Mouse (Mus musculus) heart, embryonic 11.5 days (tissue): Measurements from ENCODE around the gene Gabrr2. TPM values are rescaled to one million over a fixed set of nuclear protein-coding genes. Genes with fewer than 3 reads are reported as not detected.

Experiments
- ATAC-seq: fragments of 200-750 bp; cut with Nextera tagmentation; replicated peaks from 2 replicates; pipeline ENCODE4 v1.8.0; 2017; ENCODE audit warnings: moderate library complexity; ENCODE audit not compliant: insufficient number of reproducible peaks, low FRiP score, low TSS enrichment
- H3K27ac ChIP-seq: fragments of 300-500 bp; sonication (generic); 2 replicates; pipeline ENCODE4 v1.5.1; 2014; ENCODE audit warnings: mild to moderate bottlenecking, low read depth, low read length
- H3K27me3 ChIP-seq: fragments of 300-500 bp; sonication (generic); 2 replicates; pipeline ENCODE4 v1.6.1; 2014; ENCODE audit warnings: mild to moderate bottlenecking, low read length, mixed read lengths; ENCODE audit not compliant: control insufficient read depth, insufficient read depth
- H3K36me3 ChIP-seq: fragments of 300-500 bp; sonication (generic); 2 replicates; pipeline ENCODE4 v1.6.1; 2014; ENCODE audit warnings: mild to moderate bottlenecking, low read length, moderate library complexity, mixed read lengths; ENCODE audit not compliant: control insufficient read depth, insufficient read depth
- H3K4me1 ChIP-seq: fragments of 300-500 bp; sonication (generic); 2 replicates; pipeline ENCODE4 v1.6.1; 2014; ENCODE audit warnings: low read length; ENCODE audit not compliant: control insufficient read depth, insufficient read depth
- H3K4me2 ChIP-seq: fragments of 300-500 bp; sonication (generic); 2 replicates; pipeline ENCODE4 v1.6.1; 2014; ENCODE audit warnings: mild to moderate bottlenecking, moderate library complexity
- H3K4me3 ChIP-seq: fragments of 300-500 bp; sonication (generic); 2 replicates; pipeline ENCODE4 v1.5.1; 2014; ENCODE audit warnings: low read depth, low read length
- H3K9ac ChIP-seq: fragments of 300-500 bp; sonication (generic); 2 replicates; pipeline ENCODE4 v1.6.1; 2014; ENCODE audit warnings: mild to moderate bottlenecking, low read depth, low read length, moderate library complexity
- H3K9me3 ChIP-seq: fragments of 300-500 bp; sonication (generic); replicated peaks from 2 replicates; pipeline ENCODE4 v1.6.1; 2016; ENCODE audit warnings: low read length; ENCODE audit not compliant: control insufficient read depth
- WGBS: fragments of 180-500 bp; shearing (Covaris S2); extraction: QIAGEN DNeasy Blood & Tissue Kit; methylation state at CpG from one replicate; pipeline ENCODE4 v1.1.7; 2014; ENCODE audit not compliant: insufficient replicate concordance; 5-methylcytosine and 5-hydroxymethylcytosine counted together
- polyA plus RNA-seq: library from polyadenylated mRNA; unstranded; fragments of >200 nt; fragmentation: Nextera tagmentation; extraction: Ambion mirVana; gene quantifications from 2 replicates; pipeline ENCODE4 v1.2.1, GENCODE M21; 2014

Gene Gabrr2
- polyA plus RNA-seq, 1 experiment from 2014 or later: 0.16 TPM

- no peaks in the 10 kb centered on the region for H3K4me1 ChIP-seq
- no peak overlapping the region for H3K27ac ChIP-seq
- 88% methylated on average over 4 of the region's 4 CpGs for WGBS
- H3K27me3 ChIP-seq: no peaks in the 10 kb centered on the region
- peaks cover 27% of the 10 kb centered on the region for H3K36me3 ChIP-seq
- peaks cover 5% of the 10 kb centered on the region; the same call in 1 of the 2 replicates for H3K9me3 ChIP-seq
- no peak overlapping the region for H3K4me3 ChIP-seq
- H3K4me2 ChIP-seq: no peak overlapping the region
- ATAC-seq: no peak
- no peak overlapping the region for H3K9ac ChIP-seq
Observed at GRCm38 (mm10) chr4:33039826-33040225, 23.0 kb upstream of the Gabrr2 start.

GRCm38 (mm10) chr4:33049601-33050000 lies 13.2 kb upstream of the Gabrr2 start:
- no peak for ATAC-seq
- peaks cover 10% of the 10 kb centered on the region for H3K36me3 ChIP-seq
- H3K27me3 ChIP-seq: no peaks in the 10 kb centered on the region
- H3K9me3 ChIP-seq: no peaks in the 10 kb centered on the region
- H3K27ac ChIP-seq: no peak overlapping the region
- H3K4me2 ChIP-seq: no peak overlapping the region
- no peak overlapping the region for H3K9ac ChIP-seq
- no peak overlapping the region for H3K4me3 ChIP-seq
- 94% methylated on average over 11 of the region's 11 CpGs for WGBS
- no peaks in the 10 kb centered on the region for H3K4me1 ChIP-seq

GRCm38 (mm10) chr4:33052055-33052454 lies 10.7 kb upstream of the Gabrr2 start:
- H3K9ac ChIP-seq: no peak overlapping the region
- no peaks in the 10 kb centered on the region for H3K27me3 ChIP-seq
- no peak overlapping the region for H3K4me3 ChIP-seq
- no peak overlapping the region for H3K27ac ChIP-seq
- no peak overlapping the region for H3K4me2 ChIP-seq
- no peak for ATAC-seq
- WGBS: 93% methylated on average over 3 of the region's 3 CpGs
- H3K4me1 ChIP-seq: no peaks in the 10 kb centered on the region
- peaks cover 5% of the 10 kb centered on the region; the same call in 1 of the 2 replicates for H3K36me3 ChIP-seq
- H3K9me3 ChIP-seq: no peaks in the 10 kb centered on the region

- H3K36me3 ChIP-seq: peaks cover 5% of the 10 kb centered on the region; the same call in 1 of the 2 replicates
Observed at GRCm38 (mm10) chr4:33052650-33053049, 10.1 kb upstream of the Gabrr2 start.

GRCm38 (mm10) chr4:33054426-33054825 lies 8.4 kb upstream of the Gabrr2 start:
- Histone ChIP-seq H3K9me3 (no peaks in the 10 kb centered on the region), H3K9ac (no peak overlapping the region), H3K27me3 (no peaks in the 10 kb centered on the region), H3K4me1 (no peaks in the 10 kb centered on the region), H3K4me3 (no peak overlapping the region), H3K4me2 (no peak overlapping the region), H3K27ac (no peak overlapping the region), H3K36me3 (no peaks in the 10 kb centered on the region)
- ATAC-seq: no peak

More at GRCm38 (mm10) chr4:33052650-33053049, 10.1 kb upstream of the Gabrr2 start:
- ATAC-seq: no peak
- Histone ChIP-seq H3K4me2 (no peak overlapping the region), H3K27ac (no peak overlapping the region), H3K4me3 (no peak overlapping the region), H3K27me3 (no peaks in the 10 kb centered on the region), H3K9me3 (no peaks in the 10 kb centered on the region), H3K9ac (no peak overlapping the region), H3K4me1 (no peaks in the 10 kb centered on the region)
- WGBS: 85% methylated on average over 5 of the region's 5 CpGs

- Histone ChIP-seq H3K4me1 (no peaks in the 10 kb centered on the region), H3K9me3 (no peaks in the 10 kb centered on the region), H3K4me3 (no peak overlapping the region), H3K9ac (no peak overlapping the region), H3K4me2 (no peak overlapping the region), H3K27ac (no peak overlapping the region), H3K36me3 (no peaks in the 10 kb centered on the region), H3K27me3 (no peaks in the 10 kb centered on the region)
- no peak for ATAC-seq
- WGBS: 88% methylated on average over 1 of the region's 1 CpGs
Observed at GRCm38 (mm10) chr4:33056317-33056716, 6.5 kb upstream of the Gabrr2 start.

GRCm38 (mm10) chr4:33057890-33058687 lies 4.7 kb upstream of the Gabrr2 start:
- Histone ChIP-seq H3K36me3 (no peaks in the 10 kb centered on the region), H3K9ac (no peak overlapping the region), H3K4me3 (no peak overlapping the region), H3K9me3 (no peaks in the 10 kb centered on the region), H3K27ac (no peak overlapping the region), H3K4me1 (no peaks in the 10 kb centered on the region), H3K27me3 (no peaks in the 10 kb centered on the region), H3K4me2 (no peak overlapping the region)
- 59% methylated on average over 11 of the region's 11 CpGs for WGBS
- no peak for ATAC-seq

GRCm38 (mm10) chr4:33061158-33061557 lies 1.6 kb upstream of the Gabrr2 start:
- Histone ChIP-seq H3K9me3 (no peaks in the 10 kb centered on the region), H3K27ac (no peak overlapping the region), H3K27me3 (no peaks in the 10 kb centered on the region), H3K36me3 (no peaks in the 10 kb centered on the region), H3K9ac (no peak overlapping the region), H3K4me1 (peaks cover 4% of the 10 kb centered on the region), H3K4me2 (no peak overlapping the region), H3K4me3 (no peak overlapping the region)
- no peak for ATAC-seq
- 34% methylated on average over 7 of the region's 7 CpGs for WGBS

- no peak overlapping the region for H3K4me2 ChIP-seq
- WGBS: 82% methylated on average over 6 of the region's 6 CpGs
- no peak overlapping the region for H3K4me3 ChIP-seq
- H3K36me3 ChIP-seq: no peaks in the 10 kb centered on the region
- H3K9ac ChIP-seq: no peak overlapping the region
- no peak for ATAC-seq
- peaks cover 8% of the 10 kb centered on the region for H3K4me1 ChIP-seq
- no peaks in the 10 kb centered on the region for H3K9me3 ChIP-seq
- no peaks in the 10 kb centered on the region for H3K27me3 ChIP-seq
- no peak overlapping the region for H3K27ac ChIP-seq
Observed at GRCm38 (mm10) chr4:33064986-33065385, 2.2 kb downstream of the Gabrr2 start.
